Mouse (Mus musculus) neural tube, embryonic 14.5 days (tissue): ENCODE results near the gene Coa5. TPM values are rescaled to one million over a fixed set of nuclear protein-coding genes. Genes with fewer than 3 reads are reported as not detected.

ENCODE experiments used
- ATAC-seq: fragments of 200-750 bp; cut with Nextera tagmentation; 2 replicates; pipeline ENCODE4 v1.8.0; 2017; ENCODE audit warnings: low read depth, mild to moderate bottlenecking, moderate TSS enrichment, moderate library complexity
- H3K27ac ChIP-seq: fragments of 300-500 bp; sonication (generic); 2 replicates; pipeline ENCODE4 v1.5.1; 2014; ENCODE audit warnings: low read depth, mild to moderate bottlenecking, control low read depth, low read length, moderate library complexity, mixed read lengths
- H3K27me3 ChIP-seq: fragments of 300-500 bp; sonication (generic); 2 replicates; pipeline ENCODE4 v1.6.1; 2014; ENCODE audit warnings: low read length; ENCODE audit not compliant: control insufficient read depth, insufficient read depth
- H3K36me3 ChIP-seq: fragments of 300-500 bp; sonication (generic); 2 replicates; pipeline ENCODE4 v1.6.1; 2014; ENCODE audit warnings: low read length, mixed read lengths; ENCODE audit not compliant: control insufficient read depth, insufficient read depth
- H3K4me1 ChIP-seq: fragments of 300-500 bp; sonication (generic); 2 replicates; pipeline ENCODE4 v1.6.1; 2014; ENCODE audit warnings: low read length; ENCODE audit not compliant: control insufficient read depth, insufficient read depth
- H3K4me2 ChIP-seq: fragments of 300-500 bp; sonication (generic); 2 replicates; pipeline ENCODE4 v1.6.1; 2014; ENCODE audit warnings: mild to moderate bottlenecking, low read depth, low read length, control low read depth
- H3K4me3 ChIP-seq: fragments of 300-500 bp; sonication (generic); 2 replicates; pipeline ENCODE4 v1.5.1; 2014; ENCODE audit warnings: low read depth, low read length, control low read depth, mixed read lengths
- H3K9ac ChIP-seq: fragments of 300-500 bp; sonication (generic); replicated peaks from 2 replicates; pipeline ENCODE4 v1.6.1; 2014; ENCODE audit warnings: low read depth, mild to moderate bottlenecking, control low read depth, low read length, mixed read lengths
- H3K9me3 ChIP-seq: fragments of 300-500 bp; sonication (generic); 2 replicates; pipeline ENCODE4 v1.6.1; 2016; ENCODE audit warnings: low read length; ENCODE audit not compliant: control insufficient read depth
- WGBS: fragments of 180-500 bp; shearing (Covaris S2); extraction: QIAGEN DNeasy Blood & Tissue Kit; methylation state at CpG from one replicate; pipeline ENCODE4 v1.1.7; 2014; 5-methylcytosine and 5-hydroxymethylcytosine counted together
- polyA plus RNA-seq: library from polyadenylated mRNA; unstranded; fragments of >200 nt; fragmentation: Nextera tagmentation; extraction: Ambion mirVana; gene quantifications from 2 replicates; pipeline ENCODE4 v1.2.1, GENCODE M21; 2014

The Coa5 gene
- polyA plus RNA-seq, 1 experiment from 2014 or later: 76.1 TPM

- no peak for ATAC-seq
- H3K4me1 ChIP-seq: no peaks in the 10 kb centered on the region
- peaks cover 26% of the 10 kb centered on the region for H3K36me3 ChIP-seq
- H3K4me2 ChIP-seq: no peak overlapping the region
- no peak overlapping the region for H3K4me3 ChIP-seq
- no peaks in the 10 kb centered on the region for H3K27me3 ChIP-seq
- no peak overlapping the region for H3K27ac ChIP-seq
- no peaks in the 10 kb centered on the region for H3K9me3 ChIP-seq
- H3K9ac ChIP-seq: no peak overlapping the region
- WGBS: 95% methylated on average over 16 of the region's 16 CpGs
Measured at GRCm38 (mm10) chr1:37442848-37443835, 13.2 kb upstream of the Coa5 start.

GRCm38 (mm10) chr1:37436419-37436818 is 6.5 kb upstream of the Coa5 start:
- 0 out of 2 replicates have a peak, but pooled peaks cover 3% of the 10 kb centered on the region for H3K4me1 ChIP-seq
- H3K27me3 ChIP-seq: no peaks in the 10 kb centered on the region
- ATAC-seq: no peak
- H3K36me3 ChIP-seq: peaks cover 55% of the 10 kb centered on the region
- H3K4me2 ChIP-seq: no peak overlapping the region
- no peak overlapping the region for H3K4me3 ChIP-seq
- no peak overlapping the region for H3K9ac ChIP-seq
- no peaks in the 10 kb centered on the region for H3K9me3 ChIP-seq
- WGBS: 93% methylated on average over 3 of the region's 3 CpGs
- no peak overlapping the region for H3K27ac ChIP-seq

- H3K27me3 ChIP-seq: no peaks in the 10 kb centered on the region
- H3K4me2 ChIP-seq: peak overlapping the region; percentile 90
- peak; percentile 18 for ATAC-seq
- H3K4me1 ChIP-seq: peaks cover 16% of the 10 kb centered on the region
- WGBS: 2% methylated on average over 40 of the region's 40 CpGs
- no peaks in the 10 kb centered on the region for H3K9me3 ChIP-seq
- H3K36me3 ChIP-seq: peaks cover 16% of the 10 kb centered on the region
- H3K9ac ChIP-seq: peak overlapping the region; percentile 91
- peak overlapping the region; percentile 94 for H3K4me3 ChIP-seq
- H3K27ac ChIP-seq: peak overlapping the region; percentile 60
Measured at GRCm38 (mm10) chr1:37430297-37430840, 466 bp upstream of the Coa5 start.

- H3K4me1 ChIP-seq: peaks cover 16% of the 10 kb centered on the region
- 71% methylated on average over 2 of the region's 2 CpGs for WGBS
- H3K4me2 ChIP-seq: peak overlapping the region; percentile 90
- H3K9me3 ChIP-seq: no peaks in the 10 kb centered on the region
- no peak overlapping the region for H3K27ac ChIP-seq
- H3K9ac ChIP-seq: peak overlapping the region; percentile 91
- H3K4me3 ChIP-seq: peak overlapping the region; percentile 94
- peaks cover 20% of the 10 kb centered on the region for H3K36me3 ChIP-seq
- no peak for ATAC-seq
- H3K27me3 ChIP-seq: no peaks in the 10 kb centered on the region
Measured at GRCm38 (mm10) chr1:37428911-37429310, 992 bp downstream of the Coa5 start.

- Histone ChIP-seq H3K36me3 (peaks cover 12% of the 10 kb centered on the region; the same call in 1 of the 2 replicates), H3K4me1 (peaks cover 13% of the 10 kb centered on the region), H3K9ac (no peak overlapping the region), H3K4me3 (no peak overlapping the region), H3K4me2 (no peak overlapping the region), H3K27ac (no peak overlapping the region), H3K27me3 (no peaks in the 10 kb centered on the region), H3K9me3 (no peaks in the 10 kb centered on the region)
- WGBS: 96% methylated on average over 8 of the region's 8 CpGs
- no peak for ATAC-seq
Measured at GRCm38 (mm10) chr1:37427144-37427875, 2.6 kb downstream of the Coa5 start.

GRCm38 (mm10) chr1:37419420-37419819 is 10.5 kb downstream of the Coa5 start:
- Histone ChIP-seq H3K27ac (no peak overlapping the region), H3K9me3 (no peaks in the 10 kb centered on the region), H3K4me3 (no peak overlapping the region), H3K9ac (no peak overlapping the region), H3K36me3 (peaks cover 8% of the 10 kb centered on the region; the same call in 1 of the 2 replicates), H3K27me3 (no peaks in the 10 kb centered on the region), H3K4me2 (no peak overlapping the region), H3K4me1 (no peaks in the 10 kb centered on the region)
- 100% methylated on average over 1 of the region's 1 CpGs for WGBS
- no peak for ATAC-seq

GRCm38 (mm10) chr1:37415394-37415793 is 14.5 kb downstream of the Coa5 start:
- Histone ChIP-seq H3K27me3 (no peaks in the 10 kb centered on the region), H3K9ac (no peak overlapping the region), H3K27ac (no peak overlapping the region), H3K4me2 (no peak overlapping the region), H3K4me3 (no peak overlapping the region), H3K4me1 (no peaks in the 10 kb centered on the region), H3K9me3 (no peaks in the 10 kb centered on the region), H3K36me3 (0 out of 2 replicates have a peak, but pooled peaks cover 4% of the 10 kb centered on the region)
- ATAC-seq: no peak
- WGBS: 93% methylated on average over 1 of the region's 1 CpGs

- Histone ChIP-seq H3K27ac (no peak overlapping the region), H3K9me3 (no peaks in the 10 kb centered on the region), H3K4me2 (no peak overlapping the region), H3K9ac (no peak overlapping the region), H3K4me3 (no peak overlapping the region), H3K27me3 (no peaks in the 10 kb centered on the region), H3K36me3 (no peaks in the 10 kb centered on the region), H3K4me1 (no peaks in the 10 kb centered on the region)
- ATAC-seq: no peak
Measured at GRCm38 (mm10) chr1:37409647-37410046, 20.3 kb downstream of the Coa5 start.
